Mouse (Mus musculus) frontal cortex, postnatal 14 days (tissue): ENCODE measurements around the gene Serinc3.
A peak's percentile ranks its signal among the peaks of the same experiment; 100 is the strongest.
"Not testable (repeated sequence)": the region's sequence is repeated elsewhere in the genome, so short reads cannot be mapped to it uniquely, and the experiment has no call there.

Experiments
- DNase-seq, 2 experiments: peaks; one replicate each; pipeline ENCODE4 v3.0.0; 2022; ENCODE audit warnings: low spot score in 2 of 2

The Serinc3 gene

GRCm38 (mm10) chr2:163631223-163631622 lies 13.7 kb downstream of the Serinc3 start:
- DNase-seq: no peak

GRCm38 (mm10) chr2:163621401-163621800 lies 23.5 kb downstream of the Serinc3 start:
- DNase-seq: not testable (repeated sequence)

- no peak for DNase-seq
These were observed 24.5 kb downstream of the Serinc3 start for GRCm38 (mm10) chr2:163620451-163620850.

- no peak for DNase-seq
These were observed 27.1 kb downstream of the Serinc3 start for GRCm38 (mm10) chr2:163617874-163618273.

GRCm38 (mm10) chr2:163617232-163617863 lies 27.6 kb downstream of the Serinc3 start:
- DNase-seq: no peak

DNA sequence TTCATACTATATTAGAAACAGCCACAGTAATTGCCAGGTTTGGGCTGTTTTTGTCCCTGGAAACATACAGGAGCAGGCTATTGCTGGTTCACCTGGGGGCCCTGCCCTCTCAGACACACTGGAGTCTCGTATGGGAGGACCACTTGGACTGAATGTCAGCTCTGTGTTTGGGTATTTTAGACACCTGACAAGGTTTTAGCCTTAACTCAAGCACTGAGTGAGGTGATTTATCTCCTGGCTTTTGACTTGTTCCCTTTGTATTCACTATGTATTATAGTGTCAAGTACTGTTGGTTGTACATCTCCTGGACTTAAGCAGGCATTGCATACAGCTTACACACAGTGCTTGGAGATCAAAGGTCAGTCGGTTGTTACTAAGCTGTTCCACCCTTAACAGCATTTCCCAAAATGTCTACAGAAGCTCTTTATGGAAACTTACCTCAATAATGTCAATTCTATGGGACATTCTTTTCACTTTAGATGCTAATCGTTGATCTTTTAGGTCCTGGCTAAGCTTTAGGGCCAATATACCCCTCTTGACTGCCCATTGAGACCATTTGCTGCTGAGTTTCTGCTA lies 28.2 kb downstream of the Serinc3 start:
- no peak for DNase-seq

- no peak for DNase-seq
These were observed 28.9 kb downstream of the Serinc3 start for GRCm38 (mm10) chr2:163615906-163616651.

DNA sequence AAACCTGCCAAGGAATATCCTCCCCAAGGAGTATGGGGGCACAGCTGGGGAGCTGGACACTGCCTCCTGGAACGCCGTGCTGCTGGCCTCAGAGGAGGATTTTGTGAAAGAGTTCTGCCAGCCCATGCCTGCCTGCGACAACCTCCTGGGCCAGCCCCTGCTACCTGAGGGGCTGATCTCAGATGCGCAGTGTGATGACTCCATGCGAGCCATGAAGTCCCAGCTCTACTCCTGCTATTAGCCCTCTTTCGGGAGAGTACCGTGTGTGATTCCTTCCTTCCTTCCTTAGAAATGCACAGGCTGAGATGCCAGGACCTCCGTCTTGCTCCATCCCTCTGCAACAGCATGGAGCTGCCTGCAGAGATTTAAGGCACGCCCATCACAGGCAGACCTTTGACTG lies 29.5 kb downstream of the Serinc3 start:
- no peak for DNase-seq

- no peak for DNase-seq
These were observed 30.9 kb downstream of the Serinc3 start for GRCm38 (mm10) chr2:163613990-163614389.

GRCm38 (mm10) chr2:163613206-163613605 lies 31.7 kb downstream of the Serinc3 start:
- DNase-seq: no peak

GRCm38 (mm10) chr2:163611176-163611575 lies 33.8 kb downstream of the Serinc3 start:
- no peak for DNase-seq

DNA sequence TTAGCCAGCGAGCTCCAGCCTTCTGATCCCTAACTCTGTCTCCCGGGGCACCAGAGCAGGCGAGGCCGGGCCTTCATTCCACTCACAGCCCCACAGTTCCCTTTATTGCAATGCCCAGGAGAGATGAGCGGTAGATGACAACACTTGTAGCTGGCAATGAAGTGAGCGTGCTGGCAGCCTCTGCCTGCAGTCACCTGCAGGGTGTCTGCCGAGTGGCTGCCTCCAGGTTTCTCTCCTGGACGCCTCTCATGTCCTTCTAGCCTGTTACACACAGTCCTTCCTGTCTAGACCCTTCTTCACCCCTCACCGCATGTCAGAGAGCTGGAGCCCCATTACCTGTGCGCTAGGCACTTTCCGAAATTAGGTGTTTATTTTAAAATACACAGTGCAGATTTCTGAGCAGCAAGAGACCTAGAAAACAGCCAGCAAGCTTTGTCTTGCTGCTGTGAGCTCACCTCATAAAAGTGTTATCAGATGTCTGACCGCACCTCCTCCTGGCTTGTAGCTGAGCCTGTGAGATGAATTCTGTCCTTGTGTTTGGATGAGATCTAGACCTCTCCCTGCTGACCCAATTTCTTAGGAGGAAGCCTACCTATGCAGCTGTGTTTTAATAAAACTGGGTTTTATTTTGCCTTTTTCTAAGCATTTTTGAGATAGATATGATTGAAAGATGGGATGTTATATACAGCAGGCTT lies 35.5 kb downstream of the Serinc3 start:
- DNase-seq: no peak

- DNase-seq: no peak
These were observed 36.9 kb downstream of the Serinc3 start for GRCm38 (mm10) chr2:163608008-163608407.

DNA sequence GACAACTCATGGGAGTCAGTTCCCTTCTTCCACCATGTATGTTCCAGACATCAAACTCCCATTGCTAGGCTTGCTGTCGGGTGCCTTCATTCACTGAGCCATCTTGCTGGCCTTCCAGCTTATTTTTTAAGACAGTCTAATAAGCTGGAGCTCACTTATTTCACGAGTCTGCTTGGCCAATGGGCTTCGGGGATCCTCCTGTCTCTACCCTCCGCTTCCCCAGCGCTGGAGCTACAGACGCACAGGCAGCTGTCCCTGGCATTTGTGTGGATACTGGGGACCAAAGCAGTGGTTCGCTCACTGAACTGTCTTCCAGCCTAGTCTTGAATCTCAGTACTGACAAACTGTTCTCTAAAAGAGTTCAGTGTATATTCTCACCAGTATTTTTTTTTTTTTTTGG lies 38.8 kb downstream of the Serinc3 start:
- DNase-seq: no peak

DNA sequence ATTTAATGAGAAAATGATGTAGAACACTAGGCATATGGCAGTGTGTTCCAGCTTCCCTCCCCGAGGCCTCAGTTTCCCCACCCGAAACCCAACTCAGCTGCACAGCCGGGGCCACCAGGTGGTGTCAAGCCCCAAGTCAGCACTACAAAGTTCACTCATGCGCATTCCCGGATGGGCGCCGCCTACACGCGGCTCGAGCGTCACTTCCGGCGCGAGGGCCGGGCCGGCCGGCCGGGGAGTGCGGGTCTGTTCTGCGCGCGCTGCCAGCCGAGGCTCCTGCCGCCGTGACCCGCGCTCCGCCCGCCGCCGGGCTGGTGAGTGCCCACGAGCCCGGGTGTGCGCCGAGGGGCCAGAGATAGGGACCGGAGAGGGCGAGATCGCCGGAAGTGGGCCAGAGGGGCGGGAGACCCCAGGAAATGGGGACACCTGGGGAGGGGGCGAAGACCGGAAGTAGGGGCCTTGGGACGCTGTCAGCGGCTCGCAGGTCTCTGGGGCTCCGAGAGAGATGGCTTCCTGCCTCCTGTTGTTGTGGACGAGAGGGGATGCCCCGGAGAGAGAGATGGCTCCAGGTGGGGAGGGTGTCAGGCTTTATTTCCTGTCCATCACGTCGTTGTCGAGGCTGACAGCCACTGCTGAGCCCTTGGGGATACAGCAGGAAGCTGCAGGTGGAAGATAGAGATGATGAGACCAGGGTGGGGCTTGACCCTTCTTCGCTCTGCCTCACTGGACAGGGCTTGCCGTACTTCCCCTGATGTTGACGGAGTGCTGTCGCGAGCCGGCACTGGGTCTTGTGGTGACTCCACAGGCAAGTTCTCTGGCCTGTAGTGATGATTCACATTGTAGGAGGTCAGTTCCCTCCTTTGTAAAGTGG lies 42.6 kb downstream of the Serinc3 start, which contains the start of gene Ttpal:
Ttpal (plus strand) TSS at position 214 of the 871 bp plus-strand sequence.
- peak; percentile 73 to 80 for DNase-seq

- DNase-seq: no peak
These were observed 43.2 kb downstream of the Serinc3 start for GRCm38 (mm10) chr2:163601712-163602100.

DNA sequence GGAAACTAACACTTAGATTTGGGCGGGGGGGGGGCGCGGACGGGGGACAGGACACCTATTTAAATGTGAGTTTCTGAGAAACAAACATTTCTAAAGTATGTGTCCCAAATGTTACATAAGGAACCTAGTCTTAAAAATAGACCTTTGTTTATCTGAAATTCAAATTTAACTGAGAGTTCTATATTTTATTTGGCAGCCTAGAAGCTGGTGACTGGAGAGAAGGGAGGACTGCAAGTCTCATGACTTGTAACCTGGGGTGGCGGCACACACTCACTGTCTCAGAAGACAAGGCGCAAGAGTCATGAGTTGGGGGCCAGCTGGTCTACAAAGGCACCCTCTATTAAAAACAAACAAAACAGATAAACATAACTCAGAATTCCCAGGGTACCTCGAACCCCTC lies 43.9 kb downstream of the Serinc3 start:
- DNase-seq: no peak

DNA sequence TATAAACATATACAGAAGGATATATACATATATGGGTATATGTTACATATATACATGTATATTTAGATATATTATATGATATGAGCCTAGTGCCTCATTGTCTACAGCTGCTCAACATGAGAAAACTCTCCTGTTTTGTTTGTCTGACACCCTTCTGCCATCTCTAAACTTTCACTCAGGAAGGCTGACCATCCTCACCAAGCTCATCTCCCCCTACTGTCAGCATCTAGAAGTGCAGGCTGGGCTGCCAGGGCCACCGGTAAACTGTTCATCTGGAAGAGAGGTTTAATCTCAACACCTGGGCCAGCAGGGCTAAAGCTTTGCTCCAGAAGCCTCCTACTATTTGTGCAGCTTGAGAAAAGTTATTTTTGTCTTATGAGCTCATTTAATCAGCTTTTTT lies 45.7 kb downstream of the Serinc3 start:
- peak in 1 of 2 experiments; percentile 36 for DNase-seq

- DNase-seq: peak in 1 of 2 experiments; percentile 35
These were observed 47.3 kb downstream of the Serinc3 start for GRCm38 (mm10) chr2:163597661-163598060.

GRCm38 (mm10) chr2:163596873-163597155 lies 48.1 kb downstream of the Serinc3 start:
- DNase-seq: no peak

GRCm38 (mm10) chr2:163596057-163596872 lies 48.7 kb downstream of the Serinc3 start:
- DNase-seq: no peak
